Mouse (Mus musculus) layer of hippocampus, adult 9-11 months (tissue): ENCODE measurements around the gene Aqp5.

Experiments used
- DNase-seq: peaks from one replicate; pipeline ENCODE4 v3.0.0; 2022

Aqp5 gene

GRCm38 (mm10) chr15:99590429-99591084 lies at the start of gene Aqp5:
Aqp5 (plus strand) TSS chr15:99590782.
- DNase-seq, result no peak

DNA sequence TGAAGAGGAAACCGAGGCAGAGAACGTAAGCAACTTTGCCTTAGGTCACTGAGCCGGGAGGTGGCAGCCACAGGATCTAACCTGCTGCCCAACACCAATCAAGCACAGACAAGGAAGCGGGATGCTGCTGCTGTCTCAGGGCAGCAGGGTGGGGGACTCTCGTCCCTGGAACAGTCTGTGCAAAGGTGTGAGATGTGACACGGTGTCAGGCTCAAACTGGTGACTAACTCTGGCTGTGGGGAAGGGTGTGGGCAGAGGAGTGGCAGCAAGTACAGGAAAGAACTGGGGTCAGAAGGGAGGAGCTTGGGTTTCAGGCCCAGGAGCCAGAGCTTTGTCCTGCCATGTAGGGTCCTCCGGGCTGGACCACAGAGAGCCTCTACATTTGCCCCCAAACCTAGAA lies 46.5 kb upstream of the Aqp5 start:
- no peak for DNase-seq

GRCm38 (mm10) chr15:99546596-99546995 lies 44.0 kb upstream of the Aqp5 start:
- DNase-seq, result no peak

DNA sequence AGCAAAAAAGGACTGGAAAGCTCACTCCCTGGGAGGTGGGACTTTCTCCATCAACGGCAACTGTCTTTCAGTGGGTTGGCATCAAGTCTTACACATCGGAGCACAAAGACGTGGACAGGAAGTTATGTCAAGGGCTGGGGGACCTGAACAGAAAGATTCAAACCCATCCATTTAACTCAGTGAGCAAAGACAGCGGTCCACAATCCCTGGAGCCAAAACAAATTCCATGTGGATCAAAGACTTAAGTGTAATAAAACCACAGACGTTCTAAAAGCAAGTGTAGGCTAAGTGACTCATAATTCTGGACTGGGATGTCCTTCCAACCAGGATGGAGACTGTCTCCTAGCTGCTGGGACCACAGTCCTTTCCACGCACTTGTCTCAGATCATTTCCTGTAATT lies 42.9 kb upstream of the Aqp5 start:
- DNase-seq, result no peak

- DNase-seq, result no peak
These were observed 40.7 kb upstream of the Aqp5 start for GRCm38 (mm10) chr15:99549901-99550300.

GRCm38 (mm10) chr15:99553767-99554166 lies 36.8 kb upstream of the Aqp5 start:
- DNase-seq, result no peak

DNA sequence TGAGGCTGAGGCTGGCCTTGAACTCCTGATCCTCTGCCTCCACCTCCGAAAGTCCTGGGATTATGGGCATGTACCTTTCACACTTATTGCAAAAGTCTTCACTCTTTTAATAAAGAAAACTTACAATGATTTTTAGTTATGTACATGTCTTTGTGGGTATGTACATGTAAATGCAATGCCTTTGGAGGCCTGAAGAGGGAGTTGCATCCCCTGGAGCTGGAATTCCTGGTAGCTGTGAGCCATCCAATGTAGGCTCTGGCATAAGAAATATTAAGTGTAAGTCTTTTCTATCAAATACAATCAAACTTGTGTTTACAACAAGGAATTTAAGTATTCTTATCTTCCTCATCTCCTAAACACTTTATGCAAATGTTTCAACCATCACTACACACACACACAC lies 31.6 kb upstream of the Aqp5 start:
- no peak for DNase-seq

GRCm38 (mm10) chr15:99560246-99560645 lies 30.3 kb upstream of the Aqp5 start:
- no peak for DNase-seq

DNA sequence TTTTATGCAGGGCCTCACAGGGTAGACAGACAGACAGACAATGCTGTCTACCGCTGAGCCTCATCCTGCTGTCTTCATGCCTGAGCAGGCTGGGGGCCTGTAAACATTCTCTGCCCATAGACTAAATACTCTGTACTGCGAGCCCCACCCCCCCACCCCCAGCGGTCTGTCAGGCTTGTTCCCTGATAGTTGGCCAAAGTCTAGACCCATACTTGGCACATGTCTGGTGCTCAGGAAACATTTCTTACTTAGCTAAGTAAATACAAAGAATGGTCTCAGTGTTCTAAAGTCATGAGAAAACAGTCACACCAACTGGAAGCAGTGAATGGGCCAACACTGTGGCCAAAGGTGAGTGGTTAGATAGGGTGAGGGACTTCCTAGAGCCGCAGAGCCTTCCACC lies 23.2 kb upstream of the Aqp5 start:
- no peak for DNase-seq

- DNase-seq, result no peak
These were observed 21.9 kb upstream of the Aqp5 start for GRCm38 (mm10) chr15:99568682-99569081.

DNA sequence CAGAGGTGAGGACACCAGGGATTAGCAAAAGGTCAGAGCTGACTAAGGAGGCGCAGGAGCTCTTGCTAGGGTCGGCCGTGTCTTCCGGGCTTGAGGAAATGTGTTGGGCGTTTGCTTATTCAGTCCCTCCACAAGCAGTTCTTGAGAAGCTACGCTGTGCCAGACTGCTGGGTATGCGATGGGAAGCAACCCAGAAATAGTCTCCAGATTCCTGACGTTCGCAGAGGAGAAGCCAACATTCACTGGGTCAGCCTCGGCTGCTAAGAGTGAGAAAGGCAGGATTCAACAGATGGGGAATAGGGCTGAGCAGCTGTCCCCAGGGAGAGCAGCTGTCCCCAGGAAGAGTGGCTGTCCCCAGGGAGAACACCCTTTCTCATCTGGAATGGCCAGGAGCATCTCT lies 21.5 kb upstream of the Aqp5 start:
- no peak for DNase-seq

DNA sequence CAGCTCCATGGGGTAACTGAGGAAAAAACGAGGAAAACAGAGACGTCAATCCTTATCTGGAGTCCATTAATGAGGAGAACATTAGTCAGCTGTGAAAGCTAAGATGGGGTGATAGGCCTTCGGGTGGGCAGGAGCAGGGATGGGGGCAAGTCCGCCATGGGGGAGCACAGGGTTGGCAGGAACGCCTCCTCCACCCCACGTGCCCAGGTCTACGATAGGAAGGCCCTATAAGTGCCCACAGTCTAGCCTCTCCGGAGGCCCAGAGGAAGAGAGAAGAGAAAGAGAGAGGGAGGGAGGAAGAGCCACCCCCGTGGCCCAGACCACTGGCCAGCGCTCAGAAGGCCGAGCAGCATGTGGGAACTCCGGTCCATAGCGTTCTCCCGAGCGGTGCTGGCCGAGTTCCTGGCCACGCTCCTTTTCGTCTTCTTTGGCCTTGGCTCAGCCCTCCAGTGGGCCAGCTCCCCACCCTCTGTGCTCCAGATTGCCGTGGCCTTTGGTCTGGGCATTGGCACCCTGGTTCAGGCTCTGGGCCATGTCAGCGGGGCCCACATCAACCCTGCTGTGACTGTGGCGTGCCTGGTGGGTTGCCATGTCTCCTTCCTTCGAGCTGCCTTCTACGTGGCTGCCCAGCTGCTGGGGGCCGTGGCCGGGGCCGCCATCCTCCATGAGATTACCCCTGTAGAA lies 11.6 kb upstream of the Aqp5 start, which contains the start of gene Aqp2:
Gene Aqp2 (plus strand): TSS at position 254 of the 684 bp plus-strand sequence.
- DNase-seq, result no peak

- DNase-seq, result no peak
These were observed 6.9 kb upstream of the Aqp5 start for GRCm38 (mm10) chr15:99583463-99584344.

DNA sequence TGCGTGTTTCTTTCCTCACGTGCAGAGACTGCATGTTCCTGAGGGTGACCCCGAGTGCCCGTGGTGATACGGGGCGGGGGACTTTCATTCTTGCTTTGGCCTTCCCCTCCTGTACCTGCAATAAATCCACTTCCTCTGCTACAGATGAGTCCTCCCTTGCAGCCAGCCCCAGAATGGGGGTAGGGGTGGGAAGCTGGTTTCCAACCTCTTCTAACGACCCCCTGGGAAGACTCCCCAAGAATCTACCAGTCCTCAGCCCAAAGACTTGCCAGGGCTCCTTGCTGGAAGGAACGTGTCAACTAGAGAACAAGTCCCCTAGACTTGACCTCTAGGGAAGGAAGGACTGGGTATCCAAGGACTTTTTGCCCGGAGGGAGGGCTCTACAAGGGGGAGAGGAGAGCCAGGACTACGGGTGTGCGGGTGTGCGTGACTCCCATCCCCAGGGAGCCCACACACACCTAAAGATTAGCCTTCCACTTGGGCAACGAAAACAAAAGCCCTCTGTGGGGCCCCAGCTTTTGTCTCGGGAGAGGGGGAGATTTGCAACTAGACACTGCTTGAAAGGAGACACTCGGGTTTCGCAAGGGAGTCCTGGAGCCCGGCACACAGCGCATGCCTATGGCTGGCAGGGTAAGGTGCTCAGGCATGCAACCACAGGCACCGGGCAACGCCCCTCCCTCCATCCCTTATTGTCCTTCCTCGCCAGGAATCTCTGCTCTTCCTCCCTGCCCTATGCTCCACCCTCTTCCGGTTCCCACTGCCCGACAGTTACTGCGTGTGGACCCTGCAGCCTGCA lies 6.0 kb upstream of the Aqp5 start:
- DNase-seq, result no peak

- no peak for DNase-seq
These were observed 4.8 kb upstream of the Aqp5 start for GRCm38 (mm10) chr15:99585741-99586140.

- DNase-seq, result no peak
These were observed 4.1 kb upstream of the Aqp5 start for GRCm38 (mm10) chr15:99586525-99586924.

GRCm38 (mm10) chr15:99589237-99589636 lies 1.3 kb upstream of the Aqp5 start:
- no peak for DNase-seq

DNA sequence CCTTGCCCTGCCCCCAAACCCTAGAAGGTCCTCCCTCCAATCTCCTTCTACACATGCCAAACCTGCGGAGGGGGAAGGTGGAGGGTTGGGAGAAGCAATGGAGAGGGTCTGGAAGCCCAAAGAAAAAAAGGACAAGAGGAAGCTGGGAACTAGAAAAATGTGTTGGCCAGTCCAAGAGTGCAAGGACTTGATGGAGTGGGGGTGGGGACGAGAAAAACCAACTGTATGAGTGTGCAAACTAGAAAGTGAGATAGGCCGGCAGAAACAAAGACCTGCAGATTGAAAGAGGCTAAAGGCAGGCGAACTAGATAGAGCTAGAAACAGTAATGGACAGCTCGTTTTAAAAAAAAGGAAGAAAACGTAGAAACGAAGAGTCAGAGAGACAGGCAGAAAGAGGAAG lies 878 bp upstream of the Aqp5 start:
- DNase-seq, result no peak

GRCm38 (mm10) chr15:99592177-99592576 lies 1.6 kb downstream of the Aqp5 start:
- DNase-seq, result no peak

DNA sequence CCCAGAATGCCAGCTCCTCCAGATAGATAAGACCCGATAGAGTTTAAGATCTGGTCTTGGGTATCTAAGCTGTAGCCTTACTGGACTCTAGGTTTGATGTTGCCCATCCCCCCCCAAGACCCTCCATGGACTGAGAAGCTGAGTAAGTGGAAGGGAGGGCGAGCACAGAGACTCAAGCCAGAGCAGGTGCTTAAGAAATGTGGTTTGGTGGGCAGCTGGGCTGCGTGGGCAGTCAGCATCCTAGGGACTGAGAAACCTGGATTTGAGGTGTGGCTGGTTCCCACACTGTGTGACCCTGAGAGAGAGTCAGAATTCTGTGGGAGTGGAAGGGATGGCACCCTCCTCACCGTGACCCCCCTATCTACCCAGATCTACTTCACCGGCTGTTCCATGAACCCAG lies 2.3 kb downstream of the Aqp5 start:
- no peak for DNase-seq

DNA sequence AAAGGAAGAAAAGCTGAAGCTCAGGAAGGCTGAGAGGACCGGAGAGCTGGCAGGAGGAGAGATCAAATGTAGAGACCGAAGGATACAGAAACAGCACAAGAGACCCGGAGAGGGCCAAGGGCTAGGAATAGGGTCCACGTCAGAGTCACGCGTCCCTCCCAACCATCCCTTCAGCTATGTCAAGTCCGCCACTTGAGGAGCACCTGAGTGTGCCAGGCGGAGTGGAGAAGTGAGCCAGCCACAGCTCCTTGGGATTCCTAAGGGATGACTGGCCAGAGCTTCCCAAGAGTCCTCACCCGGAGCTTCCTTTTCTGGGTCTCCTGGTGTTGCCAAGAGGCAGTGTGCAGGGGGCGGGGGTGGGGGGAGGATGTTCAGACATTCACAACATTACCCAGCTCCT lies 4.4 kb downstream of the Aqp5 start:
- no peak for DNase-seq

- DNase-seq, result peak; percentile 85
These were observed 5.6 kb downstream of the Aqp5 start for GRCm38 (mm10) chr15:99596056-99596687.
